7 mouse cellular contexts compared by ENCODE assay signal in the genomic region with DNA sequence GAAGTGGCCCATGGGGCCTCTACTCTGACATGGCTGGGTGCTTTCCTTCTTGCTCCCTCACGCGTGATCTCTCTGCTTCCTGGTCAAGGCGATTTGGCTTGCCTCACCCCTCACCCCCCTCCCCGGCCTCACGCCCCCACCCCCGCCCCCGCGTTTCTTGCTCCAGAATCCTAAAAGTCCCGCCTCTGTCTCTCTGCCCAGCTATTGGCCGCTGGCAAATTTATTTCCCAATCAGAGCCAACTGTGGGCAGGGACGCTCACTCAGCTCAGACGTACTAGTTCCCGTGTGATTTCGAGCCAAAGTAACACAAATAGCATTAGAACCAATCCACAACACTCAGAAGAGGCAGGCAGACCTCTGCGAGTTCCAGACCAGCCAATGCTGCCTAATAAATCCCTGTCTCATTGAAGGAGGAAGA. TPM values are rescaled to one million over a fixed set of nuclear protein-coding genes. Genes with fewer than 3 reads are reported as not detected.
DNase-seq lines count a peak whose midpoint lies in the region; ATAC-seq and TF ChIP-seq lines count a peak whose summit lies in the region.

No protein-coding gene starts in this region.

- no peak for TF ChIP-seq CTCF in CH12.LX (conservative IDR thresholded peaks at IDR 0.05 in 1 of 2, IDR thresholded peaks at IDR 0.05 in 1 of 2; ENCODE audit: low read depth in 2 of 2, low read length in 2 of 2)

- DNase-seq in CH12.LX (ENCODE audit: extremely low read depth) = peak; percentile 93
- peak; percentile 97 for DNase-seq in R1 (ENCODE audit: low read depth, low spot score)
- DNase-seq in forebrain, embryonic 10.5 days (ENCODE audit: extremely low spot score, low spot score) = peak; percentile 79
- peak; percentile 73 for DNase-seq in liver
- peak; percentile 35 for DNase-seq in thymus, postnatal 4 days

- no peak for TF ChIP-seq RAD21 in CH12.LX (IDR thresholded peaks at IDR 0.05; ENCODE audit: low read depth, low read length)

- H3K36me3 ChIP-seq in CH12.LX (replicated peaks in 1 of 2; ENCODE audit: control insufficient read depth in 1 of 2, insufficient read depth in 1 of 2, low read length in 1 of 2) = no peaks in the 10 kb centered on the region
- H3K36me3 ChIP-seq in forebrain, embryonic 10.5 days (replicated peaks) = no peaks in the 10 kb centered on the region
- no peaks in the 10 kb centered on the region for H3K36me3 ChIP-seq in hindbrain, embryonic 12.5 days
- no peaks in the 10 kb centered on the region for H3K36me3 ChIP-seq in midbrain, embryonic 15.5 days (replicated peaks)

- in situ Hi-C loops in CH12.LX (cut with MboI; ENCODE audit: low pct_ligation_motif_present, low pct_unique_long_range_greater_than_20kb, low sequenced_read_pairs) = no loop called here

- H3K27me3 ChIP-seq in CH12.LX (replicated peaks) = no peaks in the 10 kb centered on the region
- H3K27me3 ChIP-seq in forebrain, embryonic 10.5 days (ENCODE audit: poor library complexity, severe bottlenecking) = peaks cover 5% of the 10 kb centered on the region; the same call in 1 of the 2 replicates
- no peaks in the 10 kb centered on the region for H3K27me3 ChIP-seq in hindbrain, embryonic 12.5 days
- no peaks in the 10 kb centered on the region for H3K27me3 ChIP-seq in midbrain, embryonic 15.5 days (replicated peaks)

- no peaks in the 10 kb centered on the region for H3K79me2 ChIP-seq in CH12.LX (replicated peaks; ENCODE audit: control insufficient read depth, extremely low read depth, insufficient read depth, poor library complexity, severe bottlenecking)

- no peak overlapping the region for H3K27ac ChIP-seq in CH12.LX (ENCODE audit: insufficient read depth, low read depth)
- H3K27ac ChIP-seq in forebrain, embryonic 10.5 days = peak overlapping the region; percentile 58
- H3K27ac ChIP-seq in hindbrain, embryonic 12.5 days = no peak overlapping the region
- H3K27ac ChIP-seq in midbrain, embryonic 15.5 days = no peak overlapping the region

- peak overlapping the region; percentile 75 for H3K4me2 ChIP-seq in CH12.LX (ENCODE audit: insufficient read depth, low read depth, poor library complexity, severe bottlenecking)
- peak overlapping the region; percentile 55 for H3K4me2 ChIP-seq in hindbrain, embryonic 12.5 days (replicated peaks)
- H3K4me2 ChIP-seq in midbrain, embryonic 15.5 days = peak overlapping the region; percentile 47

- dilution Hi-C loops in CH12.LX (cut with MboI; ENCODE audit: extremely low pct_ligation_motif_present, extremely low pct_unique_long_range_greater_than_20kb, low sequenced_read_pairs) = no loop called here

- peaks cover 7 to 13% of the 10 kb centered on the region in 2 experiments for H3K4me1 ChIP-seq in CH12.LX (ENCODE audit: control insufficient read depth in 1 of 2, insufficient read depth in 2 of 2)
- peaks cover 33% of the 10 kb centered on the region for H3K4me1 ChIP-seq in forebrain, embryonic 10.5 days
- H3K4me1 ChIP-seq in hindbrain, embryonic 12.5 days = peaks cover 10% of the 10 kb centered on the region
- H3K4me1 ChIP-seq in midbrain, embryonic 15.5 days = peaks cover 9% of the 10 kb centered on the region

- ATAC-seq in hindbrain, embryonic 12.5 days (ENCODE audit: low FRiP score) = peak; percentile 73; the same call in 1 of the 2 replicates
- ATAC-seq in midbrain, embryonic 15.5 days (replicated peaks) = 0 out of 2 replicates have a peak, but pooled peaks have one; percentile 50

- TF ChIP-seq EP300 in CH12.LX (IDR thresholded peaks at IDR 0.05; ENCODE audit: low read length) = no peak; the same call in 1 of the 2 replicates

- peak; percentile 71 for TF ChIP-seq POLR2A in CH12.LX (IDR thresholded peaks at IDR 0.05; ENCODE audit: low read depth, low read length)

- H3K9ac ChIP-seq in CH12.LX (ENCODE audit: insufficient read depth, low read depth) = peak overlapping the region; percentile 75
- H3K9ac ChIP-seq in hindbrain, embryonic 12.5 days = peak overlapping the region; percentile 46; the same call in 1 of the 2 replicates
- H3K9ac ChIP-seq in midbrain, embryonic 15.5 days = peak overlapping the region; percentile 25; the same call in 1 of the 2 replicates

- H3K9me3 ChIP-seq in CH12.LX (replicated peaks; ENCODE audit: low read length) = no peaks in the 10 kb centered on the region
- H3K9me3 ChIP-seq in forebrain, embryonic 10.5 days = no peaks in the 10 kb centered on the region
- no peaks in the 10 kb centered on the region for H3K9me3 ChIP-seq in hindbrain, embryonic 12.5 days (replicated peaks)
- no peaks in the 10 kb centered on the region for H3K9me3 ChIP-seq in midbrain, embryonic 15.5 days

- H3K4me3 ChIP-seq in CH12.LX (replicated peaks in 1 of 3; ENCODE audit: low read depth in 2 of 3, low read length in 2 of 3, poor library complexity in 1 of 3) = peak overlapping the region; percentile 6 to 42 (median 39)
- peak overlapping the region; percentile 41 for H3K4me3 ChIP-seq in forebrain, embryonic 10.5 days
- peak overlapping the region; percentile 27 for H3K4me3 ChIP-seq in hindbrain, embryonic 12.5 days
- H3K4me3 ChIP-seq in midbrain, embryonic 15.5 days = peak overlapping the region; percentile 22; the same call in 1 of the 2 replicates

- under 1% methylated on average over 15 of the region's 15 CpGs for WGBS in forebrain, embryonic 10.5 days
- under 1% methylated on average over 15 of the region's 15 CpGs for WGBS in hindbrain, embryonic 12.5 days
- WGBS in midbrain, embryonic 15.5 days = under 1% methylated on average over 15 of the region's 15 CpGs

TF ChIP-seq in CH12.LX, 34 proteins besides CTCF, POLR2A, EP300 and RAD21:
- no peak for TF ChIP-seq JUN (IDR thresholded peaks at IDR 0.05; ENCODE audit: insufficient read depth, low read depth, low read length)
- TF ChIP-seq NRF1 (IDR thresholded peaks at IDR 0.05; ENCODE audit: low read depth, low read length) = no peak
- TF ChIP-seq ETS1 (conservative IDR thresholded peaks at IDR 0.05; ENCODE audit: low read depth, low read length) = 0 out of 2 replicates have a peak, but pooled peaks have one; percentile 20
- TF ChIP-seq ZKSCAN1 (IDR thresholded peaks at IDR 0.05; ENCODE audit: borderline replicate concordance, low read depth, low read length) = no peak
- TF ChIP-seq NELFE (IDR thresholded peaks at IDR 0.05; ENCODE audit: low read depth, low read length) = peak; percentile 52
- peak; percentile 59 for TF ChIP-seq CHD2 (IDR thresholded peaks at IDR 0.05; ENCODE audit: low read length)
- TF ChIP-seq TCF12 (IDR thresholded peaks at IDR 0.05; ENCODE audit: low read depth, low read length) = peak; percentile 35; the same call in 1 of the 2 replicates
- TF ChIP-seq PAX5 (IDR thresholded peaks at IDR 0.05; ENCODE audit: low read length) = no peak
- no peak for TF ChIP-seq POLR2AphosphoS2 (IDR thresholded peaks at IDR 0.05; ENCODE audit: low read depth, low read length)
- peak; percentile 67 for TF ChIP-seq ELF1 (IDR thresholded peaks at IDR 0.05; ENCODE audit: low read depth, low read length)
- TF ChIP-seq TBP (conservative IDR thresholded peaks at IDR 0.05; ENCODE audit: low read depth, low read length) = peak; percentile 48; the same call in 1 of the 2 replicates
- TF ChIP-seq USF1 (IDR thresholded peaks at IDR 0.05; ENCODE audit: low read depth, low read length) = no peak
- no peak for TF ChIP-seq ZMIZ1 (IDR thresholded peaks at IDR 0.05; ENCODE audit: low read depth, low read length)
- peak; percentile 78 for TF ChIP-seq IRF4 (IDR thresholded peaks at IDR 0.05; ENCODE audit: low read depth, low read length)
- TF ChIP-seq CHD1 (IDR thresholded peaks at IDR 0.05; ENCODE audit: low read depth, low read length) = no peak
- TF ChIP-seq BHLHE40 (IDR thresholded peaks at IDR 0.05; ENCODE audit: low read depth, low read length) = peak; percentile 89
- no peak for TF ChIP-seq RCOR1 (conservative IDR thresholded peaks at IDR 0.05; ENCODE audit: low read depth, low read length)
- TF ChIP-seq GABPA (IDR thresholded peaks at IDR 0.05; ENCODE audit: insufficient replicate concordance, low read depth, low read length) = no peak
- TF ChIP-seq MAZ (IDR thresholded peaks at IDR 0.05; ENCODE audit: low read depth, low read length) = 0 out of 2 replicates have a peak, but pooled peaks have one; percentile 55
- TF ChIP-seq USF2 (conservative IDR thresholded peaks at IDR 0.05; ENCODE audit: low read depth, low read length) = no peak

RNA-seq across cellular contexts. Expression of gene Car6, which starts 11.4 kb away (rescaled TPM):
- total RNA-seq in CH12.LX (2012; rRNA removed) = not detected in 2 replicates
- not detected in 2 replicates for total RNA-seq in CH12.LX (2014; rRNA removed)
- polyA plus RNA-seq in CH12.LX (2012; ENCODE audit: insufficient read length, low read depth) = not detected in 2 replicates
- 0.22 TPM in 1 of 2 replicates, not detected in the other for polyA plus RNA-seq in forebrain, embryonic 10.5 days (2016; fragmentation: Nextera tagmentation; extraction: Ambion mirVana)
- 0.41 TPM in 1 of 2 replicates, not detected in the other for polyA plus RNA-seq in hindbrain, embryonic 12.5 days (2016; fragmentation: Nextera tagmentation; extraction: Ambion mirVana)
- polyA plus RNA-seq in midbrain, embryonic 15.5 days (2015; fragmentation: Nextera tagmentation; extraction: Ambion mirVana) = not detected in 2 replicates

RNA-seq across cellular contexts. Expression of gene Eno1, which starts 24.0 kb away (rescaled TPM):
- total RNA-seq in CH12.LX (2012; rRNA removed) (1,210 and 1,985 TPM in 2 replicates), CH12.LX (2014; rRNA removed) (903 and 1,109 TPM in 2 replicates)
- polyA plus RNA-seq in CH12.LX (2012; ENCODE audit: insufficient read length, low read depth) = 1,272 and 1,619 TPM in 2 replicates
- polyA plus RNA-seq in forebrain, embryonic 10.5 days (2016; fragmentation: Nextera tagmentation; extraction: Ambion mirVana) = 3,430 and 3,707 TPM in 2 replicates
- 1,309 and 1,398 TPM in 2 replicates for polyA plus RNA-seq in hindbrain, embryonic 12.5 days (2016; fragmentation: Nextera tagmentation; extraction: Ambion mirVana)
- 1,044 and 1,060 TPM in 2 replicates for polyA plus RNA-seq in midbrain, embryonic 15.5 days (2015; fragmentation: Nextera tagmentation; extraction: Ambion mirVana)

Comparison
In these comparisons a context has a peak if more than half of its experiments do, and no peak if none do; other contexts are left out.
1. DNase-seq: peak in every context shown above with its lines; median percentile 97 in R1; 93 in CH12.LX; 79 in forebrain, embryonic 10.5 days; 73 in liver; 35 in thymus, postnatal 4 days.
2. H3K9ac ChIP-seq: peak in every context shown above with its lines; median percentile 75 in CH12.LX; 46 in hindbrain, embryonic 12.5 days; 25 in midbrain, embryonic 15.5 days.